Mouse (Mus musculus) T-helper 1 cell (primary cell): ENCODE results near the gene Ear10.
"Not testable (repeated sequence)": the region's sequence is repeated elsewhere in the genome, so short reads cannot be mapped to it uniquely, and the experiment has no call there.

Source experiments
- in situ Hi-C: fragments of 300-600 bp; cut with MboI, MseI; formaldehyde crosslinking; loops from one replicate; pipeline ENCODE4 v1.15.1; 2025; ENCODE audit warnings: high pct_unique_total_duplicates

Gene Ear10

DNA sequence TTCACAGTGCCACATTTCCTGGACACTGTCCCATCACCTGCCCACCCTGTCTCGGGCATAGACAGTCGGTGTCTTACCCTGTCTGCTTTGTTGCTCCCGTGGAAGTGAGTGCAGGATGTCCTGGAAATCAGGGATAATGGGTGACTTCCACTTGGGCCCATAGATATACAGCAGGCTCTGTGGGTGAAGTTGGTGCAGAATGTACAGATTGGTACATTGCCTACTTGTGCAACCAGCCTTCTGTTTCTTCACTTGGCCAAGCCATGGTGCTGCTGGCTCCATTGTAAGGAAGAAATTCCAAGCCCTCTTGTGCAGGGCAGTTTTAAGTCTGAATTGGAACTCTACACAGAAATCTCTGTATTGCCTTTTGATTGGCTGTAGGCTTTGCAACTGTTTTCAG lies at the start of gene Ear10:
Gene Ear10 (minus strand): TSS at position 101 of the 400 bp plus-strand sequence.
- in situ Hi-C loops = not testable (repeated sequence)

DNA sequence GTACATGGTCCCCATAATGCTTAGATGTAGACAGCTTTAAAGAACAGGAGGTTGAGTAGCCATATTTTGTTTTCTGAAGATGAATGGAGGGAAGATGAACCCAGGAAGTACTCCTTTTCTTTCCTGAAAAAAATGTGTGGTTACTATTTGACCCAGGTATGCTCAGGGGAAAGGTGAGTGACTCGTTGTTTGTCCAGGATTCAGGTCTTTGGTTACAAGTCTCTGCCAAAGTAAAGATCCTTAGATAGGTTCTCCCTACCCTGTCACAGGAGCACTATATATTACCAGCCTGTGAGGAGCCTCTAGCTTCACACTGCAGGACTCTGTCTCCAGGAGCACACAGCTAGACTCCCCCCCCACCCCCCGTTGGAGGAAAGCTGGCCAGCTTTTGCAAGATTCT lies 33.4 kb upstream of the Ear10 start, which contains the start of gene Ang5:
Gene Ang5 (plus strand): TSS at position 301 of the 400 bp plus-strand sequence.
- in situ Hi-C loops = not testable (repeated sequence)

DNA sequence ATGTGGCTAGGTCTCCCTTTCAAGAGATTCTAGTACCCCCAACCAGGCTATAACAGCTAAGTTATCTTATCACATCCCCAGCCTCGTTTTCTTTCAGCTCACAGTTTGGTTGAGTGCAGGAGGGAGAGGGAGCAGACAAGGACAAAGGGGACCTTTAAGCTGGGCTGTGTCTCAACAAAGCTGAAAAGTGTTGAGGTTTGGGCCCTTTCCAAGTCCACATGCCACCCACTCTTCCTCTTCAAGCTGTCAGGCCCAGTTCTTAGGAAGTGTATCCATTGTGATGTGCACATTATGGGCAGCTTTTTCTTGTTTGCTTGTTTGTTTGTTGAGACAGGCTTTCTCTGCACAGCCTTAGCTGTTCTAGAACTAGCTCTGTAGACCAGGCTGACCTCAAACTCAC lies 31.7 kb upstream of the Ear10 start:
- in situ Hi-C loops = not testable (repeated sequence)

DNA sequence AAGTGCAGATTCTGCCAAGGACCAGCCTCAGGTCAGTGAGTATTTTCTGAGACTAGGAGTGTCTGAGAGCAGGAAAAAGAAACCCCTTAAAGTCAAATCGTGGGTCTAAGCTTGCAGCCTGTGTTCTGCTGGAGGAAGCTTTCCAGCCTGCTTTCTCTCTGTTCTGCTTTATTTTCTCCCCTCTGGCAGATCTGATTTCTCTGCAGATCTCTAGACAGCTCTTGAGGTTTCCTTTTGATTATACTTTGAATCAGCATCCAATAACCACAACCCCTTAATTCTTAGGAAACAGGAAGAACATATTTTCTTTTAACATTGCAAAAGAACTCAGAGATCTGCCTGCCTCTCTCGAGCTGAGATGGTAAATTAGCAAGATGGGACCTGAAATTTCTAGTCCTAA lies 30.0 kb upstream of the Ear10 start:
- in situ Hi-C loops = not testable (repeated sequence)

DNA sequence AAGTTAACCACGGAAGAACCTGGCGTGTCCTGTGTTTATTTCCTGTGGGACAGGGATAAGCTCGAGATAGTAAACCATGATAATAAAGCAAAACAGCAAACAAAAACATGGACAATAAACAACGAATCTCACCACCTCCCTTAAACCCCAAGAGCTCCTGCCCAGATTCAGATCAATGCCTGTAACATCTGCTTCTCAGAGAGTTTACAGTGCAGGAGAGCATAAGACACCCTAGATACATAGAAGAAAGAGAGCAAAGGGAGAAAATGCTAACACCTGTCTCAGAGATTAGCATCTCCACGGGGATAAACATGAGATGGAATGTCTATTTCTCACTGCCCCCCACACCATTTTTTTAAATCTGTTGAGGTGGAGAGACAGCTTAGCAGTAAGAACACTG lies 10.0 kb upstream of the Ear10 start:
- in situ Hi-C loops = not testable (repeated sequence)

DNA sequence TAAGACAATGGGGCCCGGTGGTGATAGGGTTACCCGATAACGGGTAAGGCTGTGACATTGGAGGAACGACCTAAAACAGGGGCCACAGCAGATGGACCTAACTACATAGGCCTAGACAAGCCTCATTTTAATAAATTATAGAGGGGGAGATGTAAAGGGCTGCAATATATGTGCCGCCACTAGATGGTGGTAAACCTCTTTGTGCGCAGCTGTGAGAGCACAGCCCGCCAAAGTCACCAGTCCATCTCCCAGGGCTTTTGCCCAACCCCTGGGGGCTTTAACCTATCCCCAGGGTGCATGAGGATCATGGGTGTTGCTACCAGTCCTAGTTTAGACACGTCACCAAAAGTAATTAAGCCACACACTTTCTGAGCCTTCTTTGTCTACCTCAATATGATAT lies 9.6 kb upstream of the Ear10 start:
- in situ Hi-C loops = not testable (repeated sequence)

DNA sequence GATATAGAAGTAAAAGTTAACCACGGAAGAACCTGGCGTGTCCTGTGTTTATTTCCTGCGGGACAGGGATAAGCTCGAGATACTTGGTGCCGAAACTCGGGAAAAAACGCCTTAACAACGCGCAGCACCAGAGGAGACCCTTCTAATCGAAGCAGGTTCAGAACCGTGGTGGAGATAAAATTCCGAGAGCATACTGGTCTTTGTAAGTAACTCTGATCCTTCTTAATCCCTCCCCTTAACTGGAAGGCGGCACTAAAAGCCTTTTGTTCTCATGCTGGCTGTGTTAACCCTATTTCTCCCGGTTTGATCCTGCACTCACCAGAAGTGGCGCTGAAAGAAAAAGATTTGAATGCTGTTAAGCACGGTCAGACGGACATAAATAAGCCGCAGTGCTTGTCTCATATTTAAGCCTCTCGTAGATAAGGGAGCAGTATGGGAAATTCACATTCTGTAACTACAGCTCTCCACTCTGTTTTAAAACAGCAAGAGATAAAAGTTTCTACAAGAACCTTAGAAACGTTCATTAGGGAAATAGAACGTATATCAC lies 2.1 kb upstream of the Ear10 start:
- in situ Hi-C loops = not testable (repeated sequence)

DNA sequence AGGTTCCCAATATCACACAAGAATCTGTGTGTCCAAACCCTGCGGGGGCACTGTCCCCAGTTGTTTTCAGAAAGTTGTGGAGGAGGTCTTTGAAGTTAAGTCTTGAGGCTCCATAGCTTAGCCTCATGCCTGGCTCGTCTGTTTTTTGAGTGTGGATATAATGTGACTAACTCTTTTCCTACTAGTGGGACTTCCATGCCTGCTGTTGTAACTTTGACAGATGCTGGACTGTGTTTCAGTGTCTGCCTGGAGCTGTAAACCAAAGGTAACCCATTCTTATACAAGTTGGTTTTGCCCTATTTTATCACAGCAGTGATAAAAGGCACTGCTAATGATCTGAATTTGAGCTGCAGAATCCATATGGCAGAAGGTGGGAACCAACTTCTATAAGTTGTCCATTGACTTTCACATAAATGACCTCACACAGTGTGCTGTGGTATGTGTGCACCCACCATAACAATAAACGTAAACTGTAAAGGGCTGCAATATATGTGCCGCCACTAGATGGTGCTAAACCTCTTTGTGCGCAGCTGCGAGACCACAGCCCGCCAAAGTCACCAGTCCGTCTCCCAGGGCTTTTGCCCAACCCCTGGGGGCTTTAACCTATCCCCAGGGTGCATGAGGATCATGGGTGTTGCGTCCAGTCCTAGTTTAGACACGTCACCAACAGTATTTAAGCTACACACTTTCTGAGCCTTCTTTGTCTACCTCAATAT lies 1.5 kb upstream of the Ear10 start, which contains the start of gene Gm8113:
Gene Gm8113 (plus strand): TSS at position 703 of the 716 bp plus-strand sequence.
- in situ Hi-C loops = not testable (repeated sequence)

DNA sequence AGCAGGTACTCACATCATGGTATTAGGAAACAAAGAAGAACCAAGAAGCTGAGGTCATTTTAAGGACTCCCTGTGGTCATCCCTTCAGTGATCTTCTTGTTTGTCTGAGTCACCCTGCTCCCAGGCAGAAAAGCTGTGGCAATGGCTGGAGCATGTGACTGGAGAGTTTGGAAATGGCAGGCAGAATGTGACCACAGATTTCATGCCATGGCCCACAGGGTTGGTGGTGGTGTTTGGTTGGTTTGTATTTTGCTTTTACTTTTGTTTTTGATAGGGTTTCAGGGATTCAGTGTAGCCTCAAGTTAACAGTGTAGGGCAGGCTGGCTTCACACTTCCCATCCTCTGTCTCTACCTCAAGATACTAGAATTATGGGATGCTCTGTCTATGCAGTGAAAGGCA lies 5.1 kb downstream of the Ear10 start:
- in situ Hi-C loops = not testable (repeated sequence)

DNA sequence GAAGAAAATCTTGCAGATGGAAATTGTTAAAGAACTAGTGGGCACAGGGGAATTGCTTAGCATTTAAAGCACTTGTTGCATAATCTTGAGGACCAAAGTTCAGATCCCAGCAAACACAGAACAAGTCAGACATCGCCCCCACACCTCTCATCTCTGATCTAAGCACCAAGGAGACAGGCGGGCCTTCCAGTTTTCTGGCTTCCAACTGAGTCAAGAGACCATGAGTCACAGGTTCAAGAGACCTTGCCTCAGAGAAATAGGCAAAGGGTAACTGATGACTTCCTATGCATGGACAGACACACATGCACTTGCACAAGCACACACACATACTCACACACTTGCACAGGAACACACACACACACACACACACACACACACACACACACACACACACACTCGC lies 24.8 kb downstream of the Ear10 start:
- in situ Hi-C loops = not testable (repeated sequence)

DNA sequence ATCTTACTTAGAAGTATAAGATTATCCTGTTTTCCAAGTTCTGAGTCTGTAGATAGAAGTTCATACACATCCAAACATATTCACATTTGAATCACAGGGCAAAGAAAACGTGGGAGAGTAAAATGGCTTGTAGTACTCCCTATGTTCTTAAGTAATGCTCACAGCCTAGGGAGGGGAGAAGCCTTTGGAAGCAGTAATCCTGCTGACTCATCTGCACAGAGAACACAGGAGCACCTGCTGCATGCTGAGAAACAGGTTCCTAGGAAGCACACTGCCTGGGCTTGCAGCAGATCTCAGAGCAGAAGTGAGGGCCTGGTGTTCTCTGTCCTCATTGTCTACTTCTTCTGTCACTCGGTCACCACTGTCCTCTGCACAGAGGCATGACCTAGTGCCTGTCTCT lies 28.0 kb downstream of the Ear10 start:
- in situ Hi-C loops = not testable (repeated sequence)

DNA sequence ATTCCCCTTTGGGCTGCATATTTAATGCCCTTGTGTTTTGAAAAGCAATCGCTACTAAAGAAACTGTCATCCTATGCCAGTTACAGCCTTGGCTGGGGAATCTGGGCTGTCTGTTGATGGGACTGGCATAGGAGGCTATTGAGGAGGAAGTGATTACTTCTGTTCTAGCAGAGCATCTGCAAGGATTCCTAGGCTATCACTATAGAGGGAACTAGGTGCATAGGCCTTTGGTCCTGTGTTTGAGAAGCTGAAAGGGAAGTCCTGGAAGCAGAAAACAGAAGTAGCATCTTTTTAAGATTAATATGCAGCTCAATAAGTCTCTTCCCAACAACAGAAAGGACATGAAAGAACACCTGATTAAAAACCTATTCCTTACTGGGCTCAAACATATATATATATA lies 32.1 kb downstream of the Ear10 start:
- in situ Hi-C loops = not testable (repeated sequence)

DNA sequence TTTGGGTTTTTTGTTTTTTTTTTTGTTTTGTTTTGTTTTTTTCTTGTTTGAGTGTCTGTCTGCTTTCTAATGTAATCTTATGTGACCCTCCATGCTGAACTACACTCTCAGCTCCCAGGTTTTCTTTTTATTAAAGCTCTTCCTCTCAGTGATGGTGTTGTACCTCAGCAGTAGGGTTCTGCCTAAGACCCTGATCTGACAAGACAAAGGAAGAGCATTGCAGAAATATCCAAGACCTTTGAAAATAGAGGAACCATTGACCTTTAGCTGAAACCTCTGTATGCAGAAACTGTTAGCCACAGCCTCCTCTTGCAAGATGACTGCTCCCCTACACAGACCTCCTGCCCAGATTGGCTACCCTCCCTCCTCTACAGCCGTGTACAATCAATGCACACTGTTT lies 37.1 kb downstream of the Ear10 start:
- in situ Hi-C loops = loop anchor here (5.0 kb wide), 2 partner anchors 54 to 206 kb away; no protein-coding TSS in a partner anchor

DNA sequence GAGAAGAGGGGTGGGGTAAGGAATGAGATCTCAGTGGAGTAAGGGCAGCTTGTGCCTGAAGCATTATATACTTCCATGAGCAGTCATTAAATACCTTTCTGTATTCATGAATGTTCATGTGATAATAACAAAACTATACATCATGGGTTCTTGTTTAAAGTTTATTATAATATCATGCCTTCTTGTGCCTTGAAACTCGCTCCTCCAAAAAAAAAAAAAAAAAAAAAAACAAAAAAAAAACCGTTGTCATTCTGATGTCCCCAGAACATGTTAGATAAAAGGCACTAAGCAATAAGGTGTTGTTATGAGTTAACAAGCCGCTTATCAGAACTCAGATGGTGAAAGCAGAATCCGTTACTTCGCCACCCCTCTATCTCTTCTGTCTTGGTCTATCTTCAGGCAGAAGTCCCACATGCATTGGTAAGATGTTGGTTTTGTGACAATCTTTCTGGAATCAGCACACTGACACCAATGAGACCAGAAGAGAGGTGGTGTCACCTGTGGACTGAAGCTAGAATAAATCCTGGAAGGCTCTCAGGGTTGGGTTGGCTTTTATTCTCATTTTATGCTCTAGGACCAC lies 43.3 kb downstream of the Ear10 start:
- in situ Hi-C loops = not testable (repeated sequence)

DNA sequence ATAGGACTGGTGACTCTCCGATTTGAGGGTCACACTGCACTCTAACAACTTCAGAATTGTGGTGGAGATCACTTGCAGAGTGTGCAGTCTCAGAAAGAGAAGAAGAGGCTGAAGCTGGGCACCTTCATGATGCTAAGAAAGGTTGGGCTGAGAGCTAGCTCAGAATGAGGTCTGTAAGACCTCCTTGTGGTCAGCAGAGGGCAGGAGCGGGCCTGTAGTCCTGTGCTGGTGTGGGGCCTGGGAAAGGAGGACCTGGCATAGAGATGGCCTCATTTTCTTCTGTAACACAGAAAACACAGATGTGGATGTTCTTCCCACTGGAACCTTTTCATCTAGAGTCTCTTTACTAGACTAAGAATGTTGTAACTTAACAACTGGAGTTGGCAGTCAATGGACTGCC lies 45.6 kb downstream of the Ear10 start:
- in situ Hi-C loops = not testable (repeated sequence)

DNA sequence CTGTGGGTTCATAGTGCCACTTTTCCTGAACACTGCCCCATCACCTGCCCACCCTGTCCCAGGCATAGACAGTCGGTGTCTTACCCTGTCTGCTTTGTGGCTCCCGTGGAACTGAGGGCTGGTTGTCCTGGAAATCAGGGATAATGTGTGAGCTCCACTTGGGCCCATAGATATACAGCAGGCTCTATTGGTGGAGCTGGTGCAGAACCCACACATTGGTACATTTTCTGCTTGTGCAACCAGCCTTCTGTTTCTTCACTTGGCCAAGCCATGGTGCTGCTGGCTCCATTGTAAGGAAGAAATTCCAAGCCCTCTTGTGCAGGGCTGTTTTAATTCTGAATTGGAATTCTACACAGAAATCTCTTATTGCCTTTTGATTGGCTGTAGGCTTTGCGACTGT lies 47.9 kb downstream of the Ear10 start, which contains the start of gene Ear1:
Gene Ear1 (minus strand): TSS at position 101 of the 400 bp plus-strand sequence.
- in situ Hi-C loops = not testable (repeated sequence)

DNA sequence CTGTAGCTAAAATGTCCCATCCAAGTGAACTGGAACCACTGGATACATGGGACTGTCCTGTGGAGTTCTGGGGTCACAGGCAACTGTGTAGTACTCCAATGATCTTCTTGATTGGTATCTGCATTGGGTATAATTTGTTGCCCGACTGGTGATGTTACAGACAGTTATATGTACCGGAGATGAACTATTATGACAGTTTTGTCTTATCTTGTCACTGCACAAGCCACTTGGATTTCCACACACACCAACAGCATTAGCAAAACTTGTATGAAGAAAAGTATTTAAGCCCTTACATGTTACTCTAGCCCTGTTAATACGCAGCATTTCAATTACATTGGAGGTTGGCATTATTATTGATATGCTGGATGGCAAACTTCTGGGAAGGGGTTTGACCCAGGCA lies 48.5 kb downstream of the Ear10 start:
- in situ Hi-C loops = not testable (repeated sequence)
